Mouse (Mus musculus) cerebellum, postnatal 4 days (tissue): Measurements from ENCODE around the gene Rin2.

Experiments
- DNase-seq, 2 experiments: peaks; one replicate each; pipeline ENCODE4 v3.0.0; 2022; ENCODE audit warnings: low spot score in 2 of 2, mixed read lengths in 1 of 2

The Rin2 gene

DNA sequence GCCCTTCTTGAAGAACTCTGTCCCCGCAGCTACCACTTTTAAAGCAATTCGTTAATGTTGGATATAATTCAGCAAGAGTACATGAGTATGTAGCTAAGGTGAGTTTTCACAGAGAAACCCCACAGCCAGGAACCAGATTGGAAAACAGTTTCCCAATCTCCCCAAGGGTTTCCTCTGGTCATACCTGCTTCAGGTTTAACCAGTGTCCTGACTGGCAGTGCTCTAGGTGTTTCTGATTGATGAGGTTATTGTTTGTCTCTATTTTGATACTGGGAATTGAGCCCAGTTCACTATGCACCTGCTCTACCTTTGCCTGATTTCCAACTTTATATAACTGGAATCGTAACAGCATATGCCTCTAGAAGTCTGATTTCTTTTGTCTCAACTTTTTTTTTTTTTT lies 153.6 kb downstream of the Rin2 start:
- DNase-seq = no peak

DNA sequence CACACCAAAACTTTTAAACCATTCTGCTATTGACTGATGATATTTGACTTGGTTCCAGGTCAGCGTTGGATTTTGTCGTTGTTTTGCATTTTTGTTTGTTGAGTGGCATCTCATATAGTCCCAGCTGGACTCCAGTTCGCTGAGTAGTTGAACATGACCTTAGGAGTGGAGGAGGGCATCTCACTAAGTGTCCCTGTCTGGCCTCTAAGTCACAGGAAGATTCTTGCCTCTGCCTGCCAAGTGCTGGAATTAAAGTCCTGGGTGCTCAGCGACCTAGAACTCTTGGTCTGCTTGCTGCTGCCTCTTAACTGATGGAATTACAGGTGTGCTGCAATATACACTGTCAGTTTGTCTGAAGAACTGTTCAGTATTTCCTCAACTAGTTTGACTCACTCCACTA lies 154.2 kb downstream of the Rin2 start:
- DNase-seq = no peak

DNA sequence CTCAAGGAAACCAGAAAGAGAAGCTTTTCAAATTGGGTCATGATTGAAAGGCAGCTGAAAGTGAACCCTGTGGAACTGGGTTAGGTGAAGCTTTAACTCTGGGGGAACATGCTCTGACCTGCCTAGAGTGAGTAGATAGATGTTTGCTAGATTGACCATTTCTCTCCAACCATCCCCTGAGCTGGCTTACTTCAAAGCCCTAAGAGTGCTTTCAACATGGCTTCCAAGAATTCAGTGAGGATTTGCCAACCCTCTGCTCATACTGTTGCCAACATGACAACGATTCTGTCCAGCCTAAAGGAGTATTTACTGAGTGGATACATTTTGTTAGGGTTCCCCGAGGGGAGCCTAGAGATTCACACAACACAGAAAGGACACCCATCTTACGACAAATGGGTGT lies 155.4 kb downstream of the Rin2 start:
- no peak for DNase-seq

DNA sequence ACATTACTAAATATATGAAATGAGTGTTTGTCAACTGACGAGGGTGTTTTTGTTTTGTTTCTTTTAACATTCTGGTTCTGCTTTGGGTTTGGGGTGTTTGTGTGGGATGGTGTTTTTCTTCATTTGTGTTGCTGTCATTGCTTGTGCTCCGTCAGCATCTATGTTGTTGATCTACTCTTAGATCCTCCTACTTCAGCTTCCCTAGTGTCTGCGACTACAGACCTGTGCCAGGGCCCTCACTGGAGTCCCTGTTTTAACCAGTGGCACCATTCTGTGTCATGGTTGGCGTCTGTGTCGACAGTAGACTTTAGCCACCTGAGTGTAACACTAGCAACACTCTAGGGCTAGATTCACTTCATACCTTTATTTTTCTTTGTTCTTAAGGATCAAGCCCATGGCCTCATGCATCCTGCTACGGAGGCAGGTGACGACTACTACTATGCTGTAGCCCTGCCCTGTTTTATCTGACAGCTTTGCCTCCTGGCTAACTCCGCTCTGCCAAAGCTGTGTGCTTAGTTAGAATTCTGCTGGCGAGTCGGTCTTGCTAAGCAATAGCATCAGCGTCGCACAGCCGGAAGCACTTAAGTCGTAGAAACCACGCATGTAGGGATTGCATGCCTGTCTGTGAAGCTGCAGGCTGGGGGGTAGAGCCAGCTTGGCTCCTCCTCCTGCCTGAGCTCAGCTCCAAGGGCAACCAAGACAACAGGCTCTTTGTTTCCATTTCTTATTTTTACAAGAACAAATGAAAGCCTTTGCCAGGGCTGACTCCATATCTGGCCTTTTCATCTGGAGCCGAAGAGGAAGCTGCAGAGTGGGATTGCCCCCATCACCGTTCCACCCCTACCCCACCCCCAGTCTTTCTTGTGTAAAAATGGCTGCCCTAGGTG lies 157.2 kb downstream of the Rin2 start:
- peak in 1 of 2 experiments; percentile 15 for DNase-seq

DNA sequence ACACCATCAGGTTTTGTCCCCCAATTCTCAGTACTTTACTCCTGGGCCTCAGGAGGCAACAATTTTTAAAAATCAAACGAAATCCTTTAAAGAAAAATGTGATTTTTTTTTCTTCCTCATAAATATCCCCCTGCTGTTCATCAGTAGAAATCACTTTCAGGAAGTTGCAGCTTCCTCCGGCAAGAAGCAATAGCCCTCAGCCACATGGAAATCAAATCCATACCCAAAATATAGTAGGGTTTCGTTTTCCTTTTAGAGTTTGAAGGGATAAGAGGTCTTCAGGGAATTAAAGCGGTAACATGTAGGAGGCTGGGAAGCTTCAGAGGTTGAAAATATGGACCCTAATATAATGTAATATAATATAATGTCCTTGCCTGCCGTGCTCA lies 157.8 kb downstream of the Rin2 start:
- no peak for DNase-seq

DNA sequence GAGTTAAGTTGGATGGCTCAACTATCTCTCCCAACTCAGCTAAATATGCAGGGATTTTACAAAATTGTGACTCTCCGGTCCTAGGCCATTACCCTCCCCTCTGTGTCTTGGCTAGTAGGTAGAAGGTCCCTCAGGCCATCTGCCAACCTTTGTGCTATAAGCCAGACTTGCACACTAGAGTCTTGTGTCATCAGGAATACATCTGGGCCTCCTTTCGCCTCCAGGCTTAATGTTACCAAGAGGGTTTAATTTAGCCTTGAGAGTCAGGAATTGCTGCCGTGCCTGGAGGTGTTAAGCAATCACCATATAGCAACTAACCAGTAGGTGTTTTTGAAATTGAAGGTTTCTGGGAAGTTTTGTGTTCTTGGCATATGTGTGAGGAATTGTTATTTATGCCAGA lies 158.3 kb downstream of the Rin2 start:
- DNase-seq = no peak

DNA sequence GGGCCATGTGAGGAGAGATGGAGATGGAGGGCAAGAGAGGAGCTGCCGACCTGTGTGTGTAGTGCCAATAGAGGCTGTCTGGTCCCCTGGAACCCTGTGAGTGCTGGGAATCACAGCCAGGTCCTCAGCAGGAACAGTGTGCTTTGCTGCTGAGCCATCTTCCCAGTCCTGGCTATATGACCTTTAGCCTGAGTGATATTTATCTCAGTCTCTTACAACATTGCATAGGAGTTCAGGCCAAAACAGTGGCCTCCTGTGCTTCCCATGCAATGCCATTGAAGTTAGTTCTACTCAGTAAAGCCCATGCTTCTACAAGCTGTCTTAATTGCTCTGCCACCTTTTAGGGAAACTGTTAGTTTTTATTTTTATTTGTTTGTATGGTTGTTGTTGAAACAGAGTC lies 160.9 kb downstream of the Rin2 start:
- no peak for DNase-seq

DNA sequence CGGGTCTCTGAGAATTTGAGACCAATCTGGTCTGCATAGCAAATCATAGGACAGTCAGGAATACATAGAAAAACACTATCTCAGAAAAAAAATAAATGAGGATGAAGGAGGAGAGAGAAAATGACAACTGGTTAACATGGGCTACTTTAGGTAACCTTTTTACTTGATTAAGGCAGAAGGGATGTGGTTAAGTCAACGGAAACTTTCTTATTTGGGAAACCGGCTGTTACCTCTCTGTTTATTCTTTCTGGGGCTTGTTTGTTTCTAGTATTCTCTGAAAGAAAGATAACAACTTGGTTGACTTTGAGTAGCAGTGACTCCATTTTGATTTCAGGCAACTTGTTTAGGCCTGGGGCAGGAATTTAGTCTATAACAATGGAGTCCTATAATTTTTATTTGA lies 163.7 kb downstream of the Rin2 start:
- no peak for DNase-seq

DNA sequence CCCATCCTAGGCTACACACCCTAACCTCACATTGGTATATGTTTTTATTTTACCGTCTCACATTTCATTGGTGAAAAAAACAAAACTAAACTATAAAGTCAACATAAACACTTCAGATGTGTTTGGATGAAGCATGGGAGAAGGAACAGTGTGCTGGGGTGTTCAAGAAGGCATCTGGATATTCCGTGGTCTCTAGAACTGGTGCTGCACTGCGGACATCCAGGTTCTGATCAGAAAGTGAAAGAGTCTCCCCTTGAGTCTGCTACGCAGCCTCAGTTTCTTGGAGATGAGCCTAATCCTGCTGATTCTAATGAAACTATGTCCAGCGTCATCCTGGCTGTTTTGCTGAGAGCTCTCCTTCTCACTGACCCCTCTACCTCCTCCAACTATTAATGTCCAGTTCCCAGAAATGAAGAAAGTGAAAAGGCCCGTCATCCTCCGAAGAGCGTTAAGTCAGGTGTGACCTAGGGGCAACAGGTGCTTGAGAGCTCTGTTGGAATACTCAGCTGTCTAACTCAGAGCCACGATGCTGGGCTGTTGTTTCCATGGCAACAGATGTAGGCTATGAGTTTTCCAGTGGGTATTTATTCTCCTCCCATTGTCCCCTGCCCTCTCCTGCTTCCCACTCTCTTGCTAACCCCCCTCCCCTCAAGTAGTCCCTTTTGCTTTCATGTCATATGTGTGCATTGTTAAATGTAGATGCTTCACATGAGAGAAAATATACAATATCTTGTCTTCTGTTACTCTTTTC lies 164.7 kb downstream of the Rin2 start:
- DNase-seq = no peak

DNA sequence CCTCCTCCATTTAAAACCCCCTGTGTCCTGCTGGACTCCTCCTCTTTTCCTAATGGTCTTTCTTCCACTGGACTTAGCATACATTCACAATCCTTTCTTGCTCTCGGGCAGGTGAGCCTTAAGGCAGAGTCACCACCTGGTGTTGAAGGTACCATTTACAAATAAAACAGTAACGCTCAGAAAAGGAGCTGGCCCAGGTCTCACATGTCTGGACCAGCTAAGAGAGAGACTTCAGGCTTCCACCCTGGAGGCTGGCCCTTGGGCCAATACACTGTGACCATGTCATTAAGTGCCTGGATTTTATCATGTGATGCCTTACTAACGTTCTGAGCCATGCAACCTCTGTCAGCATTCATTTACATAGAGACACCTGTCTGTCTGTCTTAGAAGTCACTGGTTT lies 165.3 kb downstream of the Rin2 start:
- DNase-seq = no peak

DNA sequence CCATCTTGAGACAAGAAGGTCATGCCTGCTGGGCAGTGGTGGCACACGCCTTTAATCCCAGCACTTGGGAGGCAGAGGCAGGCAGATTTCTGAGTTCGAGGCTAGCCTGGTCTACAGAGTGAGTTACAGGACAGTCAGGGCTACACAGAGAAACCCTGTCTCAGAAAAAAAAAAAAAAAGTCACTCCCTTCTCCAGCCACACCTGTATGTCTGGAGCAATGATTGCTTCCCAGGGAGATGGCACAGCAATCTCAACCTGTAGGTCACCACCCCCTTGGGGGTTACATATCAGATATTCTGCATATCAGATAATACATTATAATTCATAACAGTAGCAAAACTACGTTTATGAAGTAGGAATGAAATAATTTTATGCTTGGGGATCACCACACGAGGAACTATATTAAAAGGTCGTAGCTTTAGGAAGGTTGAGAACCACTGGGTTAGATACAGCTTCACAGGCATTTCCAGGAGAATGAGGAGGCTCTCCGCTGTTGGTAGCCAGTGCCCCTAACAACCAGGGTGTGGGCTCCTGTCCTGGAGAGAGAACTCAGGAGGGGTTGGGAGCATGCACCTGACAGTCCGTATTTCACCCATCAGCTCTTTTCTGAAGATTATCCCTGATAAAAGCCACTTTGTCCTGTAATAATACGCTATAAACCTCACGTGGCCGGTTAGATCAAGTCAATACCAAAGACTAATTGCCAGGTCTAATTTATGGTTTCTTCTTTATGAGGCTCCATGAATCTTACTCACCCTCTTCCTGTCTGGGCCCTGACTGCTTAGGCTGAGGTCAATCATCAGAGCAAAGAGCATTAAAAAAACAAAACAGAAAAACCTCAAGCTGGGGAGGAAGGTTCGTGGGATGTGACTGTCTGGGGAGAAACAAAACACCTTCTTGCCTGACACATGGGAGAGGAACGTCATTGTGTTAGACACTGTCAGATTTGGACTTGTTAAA lies 166.2 kb downstream of the Rin2 start:
- no peak for DNase-seq

DNA sequence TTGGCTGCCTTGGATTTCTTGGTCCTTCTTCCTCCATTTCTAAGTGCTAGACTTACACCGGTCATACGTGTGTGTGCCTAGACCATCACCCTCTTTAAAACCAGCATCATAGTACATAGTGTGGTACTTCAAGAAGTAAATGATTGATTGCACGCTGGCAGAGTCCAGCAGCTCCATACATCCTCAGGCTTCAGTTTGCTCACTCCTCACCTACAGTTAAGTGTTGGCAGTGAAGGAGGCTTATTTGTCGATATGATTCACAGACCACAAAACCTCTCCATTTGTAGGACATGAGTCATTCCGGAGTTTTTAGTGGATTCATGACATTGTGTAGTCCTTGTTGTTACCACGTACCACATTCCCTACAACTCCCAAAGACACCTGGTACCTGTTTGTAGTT lies 168.3 kb downstream of the Rin2 start:
- no peak for DNase-seq

DNA sequence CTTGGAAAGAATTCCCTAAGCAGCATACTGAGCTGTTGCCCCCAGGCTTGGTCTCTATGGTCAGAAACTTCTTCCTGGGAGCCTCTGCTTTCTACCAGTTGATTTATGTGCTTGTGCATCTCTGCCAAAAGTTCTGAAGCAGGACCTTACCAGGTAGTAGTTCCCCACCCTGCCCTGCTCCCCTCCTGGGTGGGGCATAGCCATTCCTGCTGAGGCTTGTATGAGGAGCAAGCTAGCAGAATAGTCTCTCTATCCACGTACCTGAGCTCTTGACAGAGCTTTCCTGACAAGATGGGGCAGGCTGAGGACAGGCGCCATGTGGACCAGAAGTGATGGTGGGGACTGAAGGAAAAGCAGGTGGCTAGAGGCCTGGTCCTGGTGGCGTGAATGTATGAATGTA lies 171.6 kb downstream of the Rin2 start:
- DNase-seq = no peak

DNA sequence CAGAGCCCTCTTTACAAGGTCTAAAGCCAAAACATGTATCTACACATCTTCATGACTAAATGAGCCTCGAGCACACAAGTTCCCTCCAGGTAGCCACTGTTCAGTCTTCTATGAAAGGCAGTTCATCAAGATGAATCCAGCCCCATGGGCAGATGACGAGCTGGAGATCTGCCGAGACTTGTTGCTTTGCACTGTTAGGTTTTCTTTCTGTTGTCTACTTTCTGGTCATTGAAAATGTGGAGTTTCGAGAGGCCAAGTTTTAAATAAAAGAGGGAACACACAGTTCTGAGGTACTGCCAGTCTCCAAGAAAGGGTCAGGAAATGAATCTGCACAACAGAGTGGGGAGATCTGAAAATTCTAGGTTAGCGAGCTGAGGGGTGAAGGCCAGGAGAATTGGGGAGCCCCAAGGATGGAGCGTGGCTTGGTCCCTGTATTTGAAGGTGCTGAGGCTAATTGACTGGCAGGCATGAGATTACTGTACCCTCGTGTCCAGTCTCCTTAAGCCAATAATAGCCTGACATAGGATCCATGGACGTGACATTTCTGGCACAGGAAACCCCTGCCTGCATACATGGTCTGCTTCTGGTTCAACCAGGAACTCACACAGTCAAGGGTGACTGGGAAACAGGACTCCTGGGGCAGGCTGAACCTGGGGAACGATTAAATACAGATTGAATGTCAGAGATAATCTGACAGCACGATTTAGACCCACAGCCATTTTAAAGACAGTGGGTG lies 174.3 kb downstream of the Rin2 start:
- DNase-seq = no peak

DNA sequence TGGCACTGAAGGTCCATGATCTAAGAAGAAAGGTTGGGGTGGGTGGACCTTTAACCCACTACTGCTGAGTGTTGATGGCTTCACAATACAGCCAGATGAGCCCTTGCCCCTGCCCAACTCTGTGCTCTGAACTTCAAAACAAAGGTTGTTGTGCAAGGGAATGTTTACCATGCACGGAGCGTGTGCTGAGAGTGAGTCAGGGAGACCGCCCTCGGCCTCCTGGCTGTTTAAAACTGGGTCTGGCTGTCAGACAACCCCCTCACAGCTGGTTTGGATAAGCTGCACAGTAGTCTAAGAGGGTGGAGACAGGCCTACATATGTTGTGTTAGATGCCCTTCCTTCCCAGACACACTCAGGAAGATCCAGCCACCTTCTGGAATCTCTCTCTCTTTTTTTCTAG lies 175.8 kb downstream of the Rin2 start:
- DNase-seq = no peak

DNA sequence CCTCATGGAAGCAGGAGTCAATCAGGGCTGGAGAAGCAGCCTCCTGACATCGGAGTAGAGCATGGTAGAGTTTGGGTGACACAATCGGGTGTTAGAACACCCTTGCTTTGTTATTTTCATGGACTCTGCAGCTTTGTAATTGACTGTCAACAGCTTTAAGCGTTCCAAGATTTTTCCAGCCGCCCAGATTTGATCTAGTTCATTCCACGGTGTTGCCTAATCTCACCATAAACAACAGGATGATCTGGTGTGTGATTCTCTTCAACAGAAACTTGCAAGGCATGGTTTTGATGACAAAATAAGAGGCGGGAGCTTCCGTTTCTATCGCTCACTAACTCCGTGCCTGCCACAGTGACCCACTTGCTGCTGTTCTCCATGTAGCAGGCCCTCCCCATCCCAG lies 180.8 kb downstream of the Rin2 start:
- DNase-seq = no peak

DNA sequence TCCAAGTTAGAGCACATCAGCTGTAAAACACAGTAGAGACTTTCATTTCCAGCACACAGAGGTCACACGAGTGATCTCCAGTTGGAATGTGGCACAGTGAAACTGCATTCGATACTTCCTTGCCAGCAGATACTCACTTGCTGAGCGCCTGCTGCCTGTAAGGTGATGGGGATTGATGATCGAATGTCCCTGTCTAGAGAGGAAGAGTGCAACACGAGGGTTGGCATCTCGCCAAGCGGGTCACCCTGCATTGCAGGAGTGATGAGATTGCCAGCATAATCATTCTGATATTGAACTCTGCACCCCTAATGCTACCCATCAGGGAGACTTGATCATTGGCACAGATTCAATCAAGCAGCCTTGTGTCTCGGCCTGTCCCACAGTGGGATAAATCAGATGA lies 182.8 kb downstream of the Rin2 start:
- peak in 1 of 2 experiments; percentile 12 for DNase-seq

DNA sequence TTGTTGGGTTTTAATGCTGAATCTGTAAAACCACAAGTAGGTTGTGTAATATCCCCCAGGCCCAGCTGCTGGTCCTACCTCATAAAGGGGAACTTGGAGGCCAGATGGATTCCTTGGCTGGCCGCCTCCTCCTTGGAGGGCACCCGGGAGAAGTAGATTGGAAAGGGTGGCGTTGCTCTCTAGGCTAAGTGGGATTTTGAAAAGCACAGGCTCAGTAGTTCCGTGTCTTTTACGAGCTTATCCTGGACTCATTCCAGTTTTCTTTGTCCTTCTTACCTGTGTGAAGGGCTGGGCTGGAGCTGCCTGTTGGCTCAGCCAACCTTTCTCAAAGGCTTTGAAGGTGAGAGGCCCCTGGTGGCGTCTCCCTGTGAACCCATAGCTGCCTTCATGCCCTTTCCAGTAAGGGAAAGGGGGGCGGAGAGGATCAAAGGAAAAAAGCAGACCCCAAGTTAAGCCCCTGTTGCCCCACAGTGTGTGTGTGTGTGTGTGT lies 184.5 kb downstream of the Rin2 start:
- peak in 1 of 2 experiments; percentile 50 for DNase-seq

DNA sequence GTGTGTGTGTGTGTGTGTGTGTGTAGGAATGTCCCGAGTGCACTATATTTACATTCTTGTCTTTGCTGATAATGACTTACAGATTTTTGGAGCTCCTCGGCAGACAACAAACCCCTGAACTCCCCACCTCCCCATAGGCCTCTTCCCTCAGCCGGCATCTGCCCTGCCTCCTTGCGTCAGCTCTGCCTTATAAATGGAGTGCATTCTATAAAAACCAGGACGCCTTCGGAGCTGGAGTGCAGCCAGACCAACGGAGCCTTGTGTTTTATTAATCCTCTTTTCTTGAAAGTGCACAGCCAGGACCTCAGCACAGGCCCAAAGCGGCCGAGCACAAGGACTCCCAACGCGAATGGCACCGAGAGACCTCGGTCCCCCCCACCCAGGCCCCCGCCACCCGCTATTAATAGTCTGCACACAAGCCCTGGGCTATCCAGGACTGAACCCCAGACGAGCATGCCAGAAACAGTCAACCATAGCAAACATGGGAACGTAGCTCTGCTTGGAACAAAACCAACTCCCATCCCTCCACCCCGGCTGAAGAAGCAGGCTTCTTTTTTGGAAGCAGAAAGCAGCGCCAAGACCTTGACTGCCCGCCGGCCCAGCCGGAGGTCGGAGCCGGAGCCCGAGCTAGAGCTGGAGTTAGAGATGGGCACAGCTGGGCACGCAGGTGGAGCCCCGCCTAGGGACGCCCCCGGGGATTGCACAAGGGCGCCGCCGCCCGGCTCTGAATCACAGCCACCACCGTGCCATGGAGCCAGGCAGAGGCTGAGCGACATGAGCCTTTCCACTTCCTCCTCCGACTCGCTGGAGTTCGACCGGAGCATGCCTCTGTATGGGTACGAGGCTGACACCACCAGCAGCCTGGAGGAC lies 185.2 kb downstream of the Rin2 start:
- DNase-seq = peak; percentile 59 to 77
